In the genomic region with DNA sequence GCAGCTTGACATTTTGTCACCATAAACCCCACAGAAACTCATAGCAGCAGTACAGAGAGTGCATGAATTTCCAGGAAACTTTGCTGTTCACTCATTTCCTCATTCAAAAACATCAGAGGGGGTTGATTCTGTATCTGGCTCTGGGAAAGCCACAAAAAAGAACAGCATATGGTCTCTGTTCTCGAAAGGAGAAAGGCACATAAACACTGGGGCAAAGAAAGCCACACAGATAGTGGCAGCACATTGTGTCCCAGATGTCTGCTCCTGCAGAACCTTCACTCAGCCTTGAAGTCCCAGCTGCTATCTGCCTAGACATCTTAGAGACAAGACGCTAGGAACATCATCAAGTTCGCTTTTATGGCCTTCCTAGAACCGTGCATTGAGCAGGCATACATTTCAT, we compare ENCODE assay signal across 25 mouse cellular contexts.
DNase-seq lines count a peak whose midpoint lies in the region; ATAC-seq and TF ChIP-seq lines count a peak whose summit lies in the region.
"Had no signal": no experiment of that assay in that cellular context is flagged by ENCODE, and none has a peak within 500 bp of the region (broad histone marks: within the 10 kb centered on the region; RNA-seq: fewer than 3 reads in every experiment).

No protein-coding gene starts in this region.

- no peak overlapping the region for H3K27ac ChIP-seq in heart, embryonic 16.5 days (ENCODE audit: low read length)
- H3K27ac ChIP-seq in layer of hippocampus, adult 2 months, result no peak overlapping the region
- no peak overlapping the region for H3K27ac ChIP-seq in limb, embryonic 10.5 days
- H3K27ac ChIP-seq: embryonic facial prominence, embryonic 15.5 days; hindbrain, embryonic 12.5 days; left cerebral cortex, adult 2 months; limb, embryonic 12.5 days; liver, embryonic 12.5 days; neural tube, embryonic 15.5 days; stomach, embryonic 15.5 days had no signal

- 84% methylated on average over 4 of the region's 4 CpGs for WGBS in heart, embryonic 16.5 days
- 85% methylated on average over 4 of the region's 4 CpGs for WGBS in limb, embryonic 10.5 days

- H3K4me2 ChIP-seq in heart, embryonic 16.5 days (ENCODE audit: low read depth, low read length), result no peak overlapping the region
- H3K4me2 ChIP-seq: embryonic facial prominence, embryonic 15.5 days; hindbrain, embryonic 12.5 days; limb, embryonic 12.5 days; liver, embryonic 12.5 days; neural tube, embryonic 15.5 days; stomach, embryonic 15.5 days had no signal

- no peaks in the 10 kb centered on the region for H3K36me3 ChIP-seq in heart, embryonic 16.5 days (ENCODE audit: control insufficient read depth, insufficient read depth)
- no peaks in the 10 kb centered on the region for H3K36me3 ChIP-seq in limb, embryonic 10.5 days
- H3K36me3 ChIP-seq: embryonic facial prominence, embryonic 15.5 days; hindbrain, embryonic 12.5 days; limb, embryonic 12.5 days; liver, embryonic 12.5 days; neural tube, embryonic 15.5 days; stomach, embryonic 15.5 days had no signal

- no peak overlapping the region for H3K4me3 ChIP-seq in heart, embryonic 16.5 days (ENCODE audit: low read length)
- H3K4me3 ChIP-seq in layer of hippocampus, adult 2 months, result no peak overlapping the region
- H3K4me3 ChIP-seq in limb, embryonic 10.5 days, result no peak overlapping the region
- H3K4me3 ChIP-seq: embryonic facial prominence, embryonic 15.5 days; hindbrain, embryonic 12.5 days; left cerebral cortex, adult 2 months; limb, embryonic 12.5 days; liver, embryonic 12.5 days; neural tube, embryonic 15.5 days; stomach, embryonic 15.5 days had no signal

- no peak overlapping the region for H3K9ac ChIP-seq in heart, embryonic 16.5 days (ENCODE audit: low read length)
- H3K9ac ChIP-seq: embryonic facial prominence, embryonic 15.5 days; hindbrain, embryonic 12.5 days; limb, embryonic 12.5 days; liver, embryonic 12.5 days; neural tube, embryonic 15.5 days; stomach, embryonic 15.5 days had no signal

- peak; percentile 43 for ATAC-seq in heart, embryonic 16.5 days (replicated peaks; ENCODE audit: extremely low read depth, insufficient read depth, low FRiP score)
- ATAC-seq in CD4-positive, CD25-positive, alpha-beta regulatory T cell, adult 4 months, result peak; percentile 6
- ATAC-seq: inflammation-experienced regulatory T-cells, adult 6 months; liver, embryonic 12.5 days had no signal

- H3K4me1 ChIP-seq in heart, embryonic 16.5 days (ENCODE audit: control insufficient read depth, insufficient read depth, low read length), result peaks cover 7% of the 10 kb centered on the region
- H3K4me1 ChIP-seq in limb, embryonic 10.5 days, result no peaks in the 10 kb centered on the region; the same call in 1 of the 2 replicates
- H3K4me1 ChIP-seq: embryonic facial prominence, embryonic 15.5 days; hindbrain, embryonic 12.5 days; limb, embryonic 12.5 days; neural tube, embryonic 15.5 days; stomach, embryonic 15.5 days had no signal

- H3K9me3 ChIP-seq in heart, embryonic 16.5 days (replicated peaks; ENCODE audit: control insufficient read depth, low read length), result no peaks in the 10 kb centered on the region
- no peaks in the 10 kb centered on the region for H3K9me3 ChIP-seq in limb, embryonic 10.5 days (replicated peaks)
- H3K9me3 ChIP-seq: embryonic facial prominence, embryonic 15.5 days; hindbrain, embryonic 12.5 days; limb, embryonic 12.5 days; liver, embryonic 12.5 days; megakaryocyte, embryonic 14.5 days; neural tube, embryonic 15.5 days; stomach, embryonic 15.5 days had no signal

- no peak for DNase-seq in heart, adult 9 months (ENCODE audit: low spot score in 2 of 2)
- peak; percentile 19 to 25 for DNase-seq in layer of hippocampus, adult 2 months (ENCODE audit: low spot score in 2 of 2)
- DNase-seq in thymus, postnatal 14 days, result peak; percentile 15
- DNase-seq in limb, embryonic 10.5 days (ENCODE audit: low spot score), result no peak
- no peak for DNase-seq in kidney, adult 18-20 months
- DNase-seq: adrenal gland, postnatal 10 days; cerebellum, postnatal 14 days; gastrocnemius, postnatal 25 days; heart, postnatal 10 days; kidney, adult 9 months; kidney, postnatal 36 days; lung, adult 2 months; midbrain, embryonic 14.5 days; right cerebral cortex, postnatal 14 days had no signal

- no peaks in the 10 kb centered on the region for H3K27me3 ChIP-seq in heart, embryonic 16.5 days (ENCODE audit: control insufficient read depth, insufficient read depth, low read length)
- no peaks in the 10 kb centered on the region for H3K27me3 ChIP-seq in limb, embryonic 10.5 days (ENCODE audit: low read depth, poor library complexity, severe bottlenecking)
- H3K27me3 ChIP-seq: embryonic facial prominence, embryonic 15.5 days; hindbrain, embryonic 12.5 days; limb, embryonic 12.5 days; liver, embryonic 12.5 days; megakaryocyte, embryonic 14.5 days; neural tube, embryonic 15.5 days; stomach, embryonic 15.5 days had no signal

- TF ChIP-seq CTCF in layer of hippocampus, adult 2 months (conservative IDR thresholded peaks at IDR 0.05), result no peak

Comparison
In these comparisons a context has a peak if more than half of its experiments do, and no peak if none do; other contexts are left out.
1. DNase-seq: peak in layer of hippocampus, adult 2 months (2 of 2) and thymus, postnatal 14 days (single experiment); none in heart, adult 9 months (0 of 2), limb, embryonic 10.5 days (single experiment) and kidney, adult 18-20 months (single experiment).